Mouse (Mus musculus) G1E-ER4 (cell line): Measurements from ENCODE around the gene Dlx3. TPM values are rescaled to one million over a fixed set of nuclear protein-coding genes. Genes with fewer than 3 reads are reported as not detected.

ENCODE experiments used
- GATA1 ChIP-seq: IDR thresholded peaks from one replicate; pipeline ENCODE4 v1.8.0; 2012; ENCODE audit warnings: low read length, inconsistent platforms
- polyA plus RNA-seq: library from polyadenylated mRNA; stranded (reverse); fragments of >175 nt; gene quantifications from 2 replicates; pipeline ENCODE4 v1.2.3, GENCODE M21; 2012

Dlx3 gene
- polyA plus RNA-seq, 1 experiment, result not detected

GRCm38 (mm10) chr11:95102161-95102904 lies 17.6 kb upstream of the Dlx3 start:
- no peak for TF ChIP-seq GATA1

- TF ChIP-seq GATA1, result no peak
Measured at GRCm38 (mm10) chr11:95104266-95104665, 15.7 kb upstream of the Dlx3 start.

DNA sequence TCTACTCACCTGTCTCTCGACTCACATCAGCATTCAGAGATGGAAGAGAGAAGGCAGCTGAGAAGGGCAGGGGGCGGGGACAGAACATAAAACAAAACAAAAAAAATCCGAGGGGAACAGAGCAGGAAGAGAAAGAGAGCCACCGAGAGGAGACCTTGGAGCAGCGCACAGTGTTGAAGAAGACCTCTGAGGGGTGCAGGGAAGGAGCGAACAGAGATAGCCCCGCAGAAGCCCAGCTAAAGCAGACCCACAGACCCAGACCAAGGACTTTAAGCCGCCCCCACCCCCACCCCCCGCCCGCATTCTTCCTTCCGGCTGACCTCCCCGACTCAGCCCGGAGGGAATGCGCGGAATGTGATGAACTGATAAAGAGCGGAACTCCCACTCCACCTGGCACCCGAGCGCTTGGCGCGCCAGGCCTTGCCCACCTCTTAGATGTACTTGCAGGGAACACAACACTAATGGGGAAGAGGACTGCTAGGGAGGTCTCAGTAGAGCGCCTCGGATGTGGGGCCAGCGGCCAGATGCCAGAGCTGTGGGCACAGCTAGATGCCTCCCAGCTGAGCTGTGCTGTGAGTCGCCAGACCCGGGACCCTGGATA lies 14.5 kb upstream of the Dlx3 start:
- no peak for TF ChIP-seq GATA1

GRCm38 (mm10) chr11:95106440-95107236 lies 13.3 kb upstream of the Dlx3 start:
- TF ChIP-seq GATA1, result no peak

GRCm38 (mm10) chr11:95109000-95109399 lies 10.9 kb upstream of the Dlx3 start:
- TF ChIP-seq GATA1, result no peak

DNA sequence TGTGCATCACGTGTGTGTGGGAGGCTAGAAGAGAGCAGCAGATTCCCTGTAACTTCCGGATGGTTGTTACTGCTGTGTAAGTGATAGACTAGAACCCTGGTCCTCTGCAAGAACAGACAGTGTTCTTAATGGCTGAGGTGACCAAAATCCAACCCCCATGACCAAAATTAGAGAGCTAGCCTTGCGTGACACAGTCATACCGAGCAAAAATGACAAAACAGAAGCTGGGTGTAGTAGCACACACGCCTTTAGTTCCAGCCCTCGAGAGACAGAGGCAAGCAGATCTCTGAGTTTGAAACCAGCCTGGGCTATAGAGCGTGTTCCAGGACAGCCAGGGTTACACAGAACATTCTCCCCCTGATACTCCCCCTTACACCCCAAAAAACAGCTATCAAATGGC lies 9.8 kb upstream of the Dlx3 start:
- no peak for TF ChIP-seq GATA1

DNA sequence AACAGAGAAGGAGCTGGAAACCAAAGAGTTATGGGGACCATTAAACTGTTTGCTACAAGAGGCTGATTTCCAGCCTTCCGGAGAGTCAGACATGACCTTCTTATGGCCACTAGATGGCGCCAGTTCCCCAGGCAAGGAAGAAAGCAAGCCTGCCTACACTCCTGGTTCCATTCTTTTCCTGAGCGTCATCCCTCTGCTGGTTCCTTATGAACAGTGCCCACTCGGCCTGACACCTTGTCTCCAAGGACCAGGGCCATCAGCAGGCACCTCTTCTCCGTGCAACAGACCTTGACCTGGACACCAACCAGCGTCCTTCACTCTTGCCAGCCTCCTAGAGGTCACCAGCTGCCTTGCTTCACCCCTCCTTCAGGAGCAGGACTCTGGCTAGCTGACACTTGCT lies 2.9 kb upstream of the Dlx3 start:
- TF ChIP-seq GATA1, result no peak

- TF ChIP-seq GATA1, result no peak
Measured at GRCm38 (mm10) chr11:95118505-95118904, 1.4 kb upstream of the Dlx3 start.

DNA sequence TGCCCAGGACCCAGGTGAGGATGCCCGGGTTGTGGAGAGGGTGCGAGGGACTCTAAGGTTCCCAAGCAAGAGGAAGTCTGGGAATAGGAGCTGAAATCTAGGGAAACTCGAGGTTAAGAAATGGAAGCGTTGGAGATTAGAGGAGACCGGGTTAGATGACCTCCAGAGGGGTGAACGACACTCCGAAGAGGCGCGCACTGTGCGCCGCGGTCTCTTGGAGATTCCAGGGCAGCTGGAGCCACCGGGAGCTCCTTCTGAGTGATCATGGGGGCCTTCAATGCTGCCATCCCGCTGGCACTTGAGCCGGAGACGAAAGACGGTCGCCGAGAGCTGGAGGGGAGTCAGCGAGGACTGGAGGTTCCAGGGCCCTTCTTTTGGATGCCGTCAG lies 708 bp downstream of the Dlx3 start:
- no peak for TF ChIP-seq GATA1

DNA sequence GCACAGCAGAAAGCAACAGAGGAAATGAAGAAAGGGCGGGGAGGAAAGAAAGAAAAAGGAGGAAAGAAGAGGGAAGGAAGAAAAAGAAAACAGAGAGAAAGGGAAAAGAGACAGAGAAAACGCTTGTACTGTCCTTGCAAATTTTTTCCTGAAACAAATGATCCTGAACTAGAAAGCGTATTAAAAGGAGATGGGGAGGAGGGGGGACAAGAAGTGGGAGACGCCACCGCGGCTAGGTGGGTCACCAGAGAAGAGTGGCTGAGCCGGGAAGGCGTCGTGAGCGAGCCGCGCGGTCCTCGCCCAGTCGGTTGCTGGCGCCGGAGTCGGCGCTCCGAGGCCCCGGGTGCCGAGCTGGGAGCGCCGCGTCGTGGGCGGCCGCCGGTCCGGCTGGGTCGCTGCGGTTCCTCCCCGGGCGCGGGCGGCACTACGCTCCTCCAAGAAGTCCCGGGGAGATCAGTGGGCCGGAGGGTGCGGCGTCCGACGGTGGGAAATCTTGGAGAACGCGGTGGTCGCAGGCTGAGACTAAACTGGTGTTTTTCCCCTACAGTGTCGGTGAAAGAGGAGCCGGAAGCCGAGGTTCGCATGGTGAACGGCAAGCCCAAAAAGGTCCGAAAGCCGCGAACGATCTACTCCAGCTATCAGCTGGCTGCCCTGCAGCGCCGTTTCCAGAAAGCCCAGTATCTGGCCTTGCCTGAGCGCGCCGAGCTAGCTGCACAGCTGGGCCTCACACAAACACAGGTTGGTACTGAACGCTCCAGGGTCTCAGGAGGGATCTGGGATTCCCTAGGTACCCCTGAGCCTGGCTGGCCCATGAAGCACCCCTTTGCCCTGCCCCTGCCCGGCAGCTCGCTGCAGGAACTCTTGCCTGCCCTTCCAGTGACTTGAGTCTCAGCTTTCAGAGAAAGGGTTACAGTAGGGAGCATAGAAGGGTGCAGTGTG lies 1.5 kb downstream of the Dlx3 start:
- no peak for TF ChIP-seq GATA1

GRCm38 (mm10) chr11:95122100-95122489 lies 2.2 kb downstream of the Dlx3 start:
- TF ChIP-seq GATA1, result no peak

- TF ChIP-seq GATA1, result no peak
Measured at GRCm38 (mm10) chr11:95125366-95125948, 5.5 kb downstream of the Dlx3 start.

DNA sequence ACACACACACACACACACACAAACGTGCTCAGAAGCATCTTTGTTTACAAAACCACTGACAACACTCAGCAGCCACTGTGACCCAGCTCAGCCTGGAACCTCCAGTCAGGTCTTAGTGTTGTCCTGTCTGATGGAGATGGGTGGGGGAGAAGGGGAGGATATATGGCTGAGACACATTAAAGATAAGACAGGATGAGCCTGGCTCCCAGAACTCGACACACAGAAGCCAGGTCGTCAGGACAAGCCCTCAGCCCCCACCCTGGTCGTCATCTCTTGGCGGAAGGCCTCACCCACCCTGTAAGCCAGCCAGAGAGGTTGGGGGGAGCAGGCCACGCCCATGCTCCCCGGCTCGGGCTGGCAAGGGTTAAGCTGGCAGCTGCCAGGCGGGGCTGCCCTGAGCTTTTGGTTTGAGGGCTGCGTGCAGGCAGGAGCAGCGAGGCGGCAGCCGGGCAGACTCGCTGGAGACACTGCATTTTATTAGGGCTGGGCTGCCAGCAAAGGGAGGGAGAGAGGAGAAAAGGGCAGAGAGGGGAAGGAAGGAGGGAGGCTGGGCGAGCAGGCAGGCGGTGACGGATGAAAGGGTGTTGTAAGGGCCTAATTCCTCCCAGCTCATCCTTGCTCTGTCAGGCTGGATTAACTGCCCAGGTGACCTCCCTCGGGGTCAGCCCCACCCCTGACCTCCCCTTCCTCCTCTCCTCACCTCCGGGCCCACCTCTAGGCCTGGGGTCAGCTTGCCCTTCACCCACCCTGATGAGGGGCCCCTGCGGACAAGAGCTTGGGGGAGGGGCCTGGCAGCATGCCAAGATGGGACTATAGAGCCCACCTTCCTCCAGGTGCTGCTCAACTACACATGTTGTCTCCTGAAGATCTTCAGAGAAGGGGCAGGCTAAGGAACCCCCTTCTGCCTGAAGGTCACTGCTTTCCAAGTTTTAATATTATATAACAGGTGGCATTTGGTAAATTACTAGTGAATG lies 6.6 kb downstream of the Dlx3 start:
- TF ChIP-seq GATA1, result no peak

DNA sequence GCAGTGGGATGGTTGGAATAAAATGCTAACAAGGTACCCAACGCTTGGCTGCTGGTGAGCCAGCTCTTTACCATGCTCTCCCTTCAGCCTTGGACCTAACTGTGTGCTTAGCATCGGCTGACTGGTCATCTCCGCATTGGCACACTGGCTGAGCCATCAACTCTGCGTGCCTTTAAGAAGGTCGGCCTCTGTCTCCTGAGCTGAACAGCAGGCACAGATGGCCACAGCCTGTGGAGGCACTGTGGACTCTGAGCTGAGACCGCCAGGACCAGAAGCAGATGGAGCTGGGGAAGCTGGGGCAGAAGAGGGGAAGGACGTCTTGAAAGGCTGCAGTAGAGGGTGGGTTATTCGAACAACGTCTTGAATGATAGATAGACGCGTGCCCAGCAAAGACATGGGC lies 8.4 kb downstream of the Dlx3 start:
- no peak for TF ChIP-seq GATA1
